Mouse (Mus musculus) induced T-regulatory cell, adult 2 months (primary cell): ENCODE data around the gene Pex3.
A peak's percentile ranks its signal among the peaks of the same experiment; 100 is the strongest.

Experiments
- DNase-seq: peaks from one replicate; pipeline ENCODE4 v3.0.0-alpha.2; 2012; ENCODE audit warnings: low read depth

Gene Pex3

GRCm38 (mm10) chr10:13534751-13535150 is 18.2 kb downstream of the Pex3 start:
- no peak for DNase-seq

GRCm38 (mm10) chr10:13528155-13528554 is 24.8 kb downstream of the Pex3 start:
- DNase-seq, result no peak

GRCm38 (mm10) chr10:13521857-13522256 is 31.1 kb downstream of the Pex3 start:
- no peak for DNase-seq

GRCm38 (mm10) chr10:13502371-13502770 is 50.6 kb downstream of the Pex3 start:
- DNase-seq, result no peak

- DNase-seq, result peak; percentile 22
Measured at GRCm38 (mm10) chr10:13501533-13501932, 51.4 kb downstream of the Pex3 start.

GRCm38 (mm10) chr10:13500938-13501496 is 51.9 kb downstream of the Pex3 start:
- DNase-seq, result peak; percentile 88

GRCm38 (mm10) chr10:13500473-13500872 is 52.5 kb downstream of the Pex3 start:
- no peak for DNase-seq

- DNase-seq, result peak; percentile 20
Measured at GRCm38 (mm10) chr10:13499331-13499730, 53.6 kb downstream of the Pex3 start, which contains the start of gene Fuca2. Gene Fuca2 (plus strand): TSS chr10:13499540.

- DNase-seq, result no peak
Measured at GRCm38 (mm10) chr10:13496315-13496714, 56.6 kb downstream of the Pex3 start.

- DNase-seq, result no peak
Measured at GRCm38 (mm10) chr10:13493978-13494686, 58.8 kb downstream of the Pex3 start.

GRCm38 (mm10) chr10:13489671-13490070 is 63.3 kb downstream of the Pex3 start:
- DNase-seq, result no peak

- no peak for DNase-seq
Measured at GRCm38 (mm10) chr10:13485958-13486357, 67.0 kb downstream of the Pex3 start.

- DNase-seq, result no peak
Measured at GRCm38 (mm10) chr10:13479341-13479740, 73.6 kb downstream of the Pex3 start.

- DNase-seq, result peak; percentile 44
Measured at GRCm38 (mm10) chr10:13475121-13475520, 77.8 kb downstream of the Pex3 start.

- no peak for DNase-seq
Measured at GRCm38 (mm10) chr10:13474568-13474955, 78.4 kb downstream of the Pex3 start.
